Mouse (Mus musculus) kidney, adult 2 months (tissue): ENCODE data around the gene Trpm3.

Source experiments
- CTCF ChIP-seq: fragments of 200-500 bp; conservative IDR thresholded peaks from 2 replicates; pipeline ENCODE4 v1.5.1; 2011; ENCODE audit warnings: low read depth, mild to moderate bottlenecking, control low read depth, low read length, moderate library complexity, mixed read lengths; ENCODE audit not compliant: insufficient read depth, insufficient read length
- POLR2A ChIP-seq: fragments of 200-500 bp; IDR thresholded peaks from one replicate; pipeline ENCODE4 v1.6.1; 2011; ENCODE audit warnings: low read depth, low read length, control low read depth

- TF ChIP-seq CTCF (no peak), POLR2A (no peak)
Observed at GRCm38 (mm10) chr19:22456935-22457334, 318.1 kb downstream of the Trpm3 start.
